Mouse (Mus musculus): ENCODE measurements at regions not wholly inside any gene's neighbourhood (a gene's known extent, or its start where the extent isn't known, plus 50 kb on each side); places are given as distances from the start of the nearest gene placed in this dataset.

DNA sequence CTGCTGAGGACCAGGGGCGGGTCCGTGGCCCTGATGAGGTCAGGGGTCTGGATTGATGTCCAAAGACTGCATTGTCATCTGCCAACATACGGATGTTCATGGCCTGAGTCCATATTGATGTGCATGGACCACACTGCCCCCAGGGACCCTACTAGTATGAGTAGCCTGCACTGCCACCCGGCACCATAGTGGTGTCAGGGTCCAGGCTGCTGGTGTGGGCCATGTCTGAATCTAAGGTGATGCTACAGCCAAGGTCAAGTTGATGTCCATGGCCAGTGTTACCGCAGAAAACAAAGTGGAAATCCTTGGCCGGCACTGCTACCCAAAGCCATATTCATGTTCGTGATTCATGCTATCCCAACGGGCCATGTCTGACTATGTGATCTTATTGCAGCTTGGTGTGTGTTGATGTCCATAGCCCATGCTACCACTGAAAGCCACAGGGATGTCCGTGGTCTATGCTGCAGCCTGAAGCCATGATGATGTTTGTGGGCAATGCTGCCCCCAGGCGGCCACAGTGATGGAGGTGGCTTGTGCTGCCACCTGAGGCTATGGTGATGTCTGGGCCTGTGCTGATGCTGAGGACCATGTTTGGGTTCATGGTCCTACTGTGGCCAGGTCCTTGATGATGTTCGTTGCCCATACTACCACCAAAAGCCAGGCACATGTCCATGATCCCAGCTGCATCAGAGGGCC is 130.5 kb downstream of the Iqub start:
- H3K36me3 ChIP-seq (replicated peaks), result no peaks in the 10 kb centered on the region
- TF ChIP-seq CTCF (IDR thresholded peaks at IDR 0.05; ENCODE audit: low read depth, low read length) (no peak; the same call in 1 of the 2 replicates), GATA1 (IDR thresholded peaks at IDR 0.05; ENCODE audit: borderline replicate concordance, low read length) (no peak), GATA2 (IDR thresholded peaks at IDR 0.05; ENCODE audit: borderline replicate concordance, low read depth, low read length) (no peak), POLR2AphosphoS5 (IDR thresholded peaks at IDR 0.05; ENCODE audit: insufficient replicate concordance, low read depth, low read length) (no peak), TAL1 (conservative IDR thresholded peaks at IDR 0.05; ENCODE audit: low read depth, low read length) (no peak)
- no peak for DNase-seq (ENCODE audit: low spot score)
- no peak overlapping the region for H3K4me3 ChIP-seq (ENCODE audit: low read depth, low read length)
- H3K4me1 ChIP-seq (ENCODE audit: insufficient read depth, low read depth, low read length), result no peaks in the 10 kb centered on the region
- H3K9me3 ChIP-seq (replicated peaks), result no peaks in the 10 kb centered on the region
- ATAC-seq (ENCODE audit: extremely low read depth, insufficient number of reproducible peaks, low FRiP score, poor library complexity, severe bottlenecking), result no peak
- H3K27me3 ChIP-seq (ENCODE audit: insufficient read depth, low read length), result no peaks in the 10 kb centered on the region

DNA sequence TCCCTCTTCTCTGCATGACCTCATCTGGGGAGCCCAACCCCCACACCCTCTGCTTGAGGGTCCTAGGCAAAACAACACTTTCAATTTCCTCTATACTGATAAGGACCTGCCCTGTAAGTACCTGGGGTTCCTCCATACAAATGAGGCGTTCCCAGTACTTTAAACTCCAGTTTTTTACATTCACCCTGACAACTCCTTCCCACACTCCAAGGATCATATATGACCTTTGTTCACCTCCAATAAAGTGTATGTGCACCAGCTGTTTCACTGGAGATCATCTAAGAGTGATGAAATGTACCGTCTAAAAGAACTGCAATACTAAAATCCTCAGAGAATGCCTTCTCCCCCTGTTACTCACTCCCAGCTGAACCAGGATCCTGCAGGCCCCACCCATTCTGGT is 135.0 kb downstream of the Iqub start:
- ATAC-seq (ENCODE audit: extremely low read depth, insufficient number of reproducible peaks, low FRiP score, poor library complexity, severe bottlenecking), result no peak
- no peaks in the 10 kb centered on the region for H3K4me1 ChIP-seq (ENCODE audit: insufficient read depth, low read depth, low read length)
- H3K4me3 ChIP-seq (ENCODE audit: low read depth, low read length), result no peak overlapping the region
- TF ChIP-seq TAL1 (conservative IDR thresholded peaks at IDR 0.05; ENCODE audit: low read depth, low read length) (no peak), GATA1 (IDR thresholded peaks at IDR 0.05; ENCODE audit: borderline replicate concordance, low read length) (no peak), GATA2 (IDR thresholded peaks at IDR 0.05; ENCODE audit: borderline replicate concordance, low read depth, low read length) (no peak), POLR2AphosphoS5 (IDR thresholded peaks at IDR 0.05; ENCODE audit: insufficient replicate concordance, low read depth, low read length) (no peak)
- no peaks in the 10 kb centered on the region for H3K9me3 ChIP-seq (replicated peaks)
- no peak for DNase-seq (ENCODE audit: low spot score)
- no peaks in the 10 kb centered on the region for H3K27me3 ChIP-seq (ENCODE audit: insufficient read depth, low read length)
- H3K36me3 ChIP-seq (replicated peaks), result no peaks in the 10 kb centered on the region

DNA sequence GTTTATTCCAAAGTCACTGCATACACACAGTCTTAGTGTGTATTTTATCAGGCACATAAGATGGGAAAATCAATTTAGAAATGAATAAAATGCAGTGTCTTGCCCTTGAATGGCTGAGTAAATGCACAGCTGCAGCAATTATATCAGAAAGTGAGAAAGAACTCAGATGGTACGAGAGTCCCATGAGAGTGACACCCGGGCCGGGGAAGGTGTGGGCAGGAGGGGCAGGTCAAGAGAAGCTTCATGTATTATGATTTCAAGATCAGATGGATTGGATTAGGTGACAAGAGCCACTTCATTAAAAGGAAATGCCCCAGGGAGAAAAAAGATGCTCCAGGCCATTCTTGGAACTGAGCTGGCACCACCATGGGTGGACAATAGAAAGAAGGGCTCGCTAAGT is 138.1 kb downstream of the Iqub start:
- no peak for TF ChIP-seq CTCF (IDR thresholded peaks at IDR 0.05; ENCODE audit: low read depth, low read length)
- TF ChIP-seq TAL1 (conservative IDR thresholded peaks at IDR 0.05; ENCODE audit: low read depth, low read length), result no peak
- TF ChIP-seq POLR2AphosphoS5 (IDR thresholded peaks at IDR 0.05; ENCODE audit: insufficient replicate concordance, low read depth, low read length), result no peak
- no peak for TF ChIP-seq GATA1 (IDR thresholded peaks at IDR 0.05; ENCODE audit: borderline replicate concordance, low read length)
- no peak for TF ChIP-seq GATA2 (IDR thresholded peaks at IDR 0.05; ENCODE audit: borderline replicate concordance, low read depth, low read length)
- Histone ChIP-seq H3K4me3 (ENCODE audit: low read depth, low read length) (no peak overlapping the region), H3K9me3 (replicated peaks) (no peaks in the 10 kb centered on the region), H3K27me3 (ENCODE audit: insufficient read depth, low read length) (no peaks in the 10 kb centered on the region), H3K36me3 (replicated peaks) (no peaks in the 10 kb centered on the region), H3K4me1 (ENCODE audit: insufficient read depth, low read depth, low read length) (no peaks in the 10 kb centered on the region)
- ATAC-seq (ENCODE audit: extremely low read depth, insufficient number of reproducible peaks, low FRiP score, poor library complexity, severe bottlenecking) (no peak), DNase-seq (ENCODE audit: low spot score) (no peak)

DNA sequence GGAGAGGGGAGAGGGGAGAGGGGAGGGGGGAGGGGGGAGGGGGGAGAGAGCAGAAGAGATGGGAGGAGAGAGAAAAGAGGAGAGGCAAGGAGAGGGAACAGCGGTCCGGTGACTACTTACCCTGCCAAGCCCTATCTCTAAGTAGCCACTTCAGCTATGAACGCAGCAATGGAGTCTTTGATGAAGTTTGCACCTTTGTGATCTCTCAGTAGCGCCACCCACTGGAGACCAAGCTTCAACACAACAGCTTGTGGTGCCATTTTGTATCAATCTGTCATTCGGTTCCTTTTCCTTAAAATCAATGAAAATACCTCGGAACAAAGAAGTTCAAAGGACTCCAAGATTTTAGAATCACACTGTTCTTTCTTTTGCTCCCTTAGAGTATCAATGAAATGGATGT is 141.7 kb downstream of the Iqub start:
- Histone ChIP-seq H3K4me1 (ENCODE audit: insufficient read depth, low read depth, low read length) (no peaks in the 10 kb centered on the region), H3K9me3 (replicated peaks) (no peaks in the 10 kb centered on the region), H3K4me3 (ENCODE audit: low read depth, low read length) (no peak overlapping the region), H3K27me3 (ENCODE audit: insufficient read depth, low read length) (no peaks in the 10 kb centered on the region), H3K36me3 (replicated peaks) (no peaks in the 10 kb centered on the region)
- DNase-seq (ENCODE audit: low spot score) (no peak), ATAC-seq (ENCODE audit: extremely low read depth, insufficient number of reproducible peaks, low FRiP score, poor library complexity, severe bottlenecking) (no peak)
- no peak for TF ChIP-seq GATA2 (IDR thresholded peaks at IDR 0.05; ENCODE audit: borderline replicate concordance, low read depth, low read length)

DNA sequence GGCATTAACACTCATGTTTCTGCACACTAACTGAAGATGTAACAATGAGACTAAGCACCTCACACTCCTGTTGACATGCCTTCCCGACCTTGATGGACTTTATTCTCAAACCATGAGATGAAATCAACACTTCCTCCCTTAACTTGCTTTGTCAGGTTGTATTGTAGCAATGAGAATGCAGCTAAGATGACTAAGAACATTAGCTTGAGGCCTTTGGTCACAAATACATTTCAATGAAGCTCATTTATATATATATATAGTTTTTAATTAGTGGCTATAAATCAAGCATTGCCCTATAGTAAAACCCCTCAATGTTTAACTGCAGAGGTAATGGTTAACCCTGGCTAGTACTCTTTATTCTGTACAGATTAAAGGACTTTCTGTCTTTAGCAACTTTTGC is 143.2 kb downstream of the Iqub start:
- H3K4me3 ChIP-seq (ENCODE audit: low read depth, low read length), result no peak overlapping the region
- ATAC-seq (ENCODE audit: extremely low read depth, insufficient number of reproducible peaks, low FRiP score, poor library complexity, severe bottlenecking) (no peak), DNase-seq (ENCODE audit: low spot score) (no peak)
- H3K36me3 ChIP-seq (replicated peaks), result no peaks in the 10 kb centered on the region
- no peak for TF ChIP-seq POLR2AphosphoS5 (IDR thresholded peaks at IDR 0.05; ENCODE audit: insufficient replicate concordance, low read depth, low read length)
- no peak for TF ChIP-seq CTCF (IDR thresholded peaks at IDR 0.05; ENCODE audit: low read depth, low read length)
- TF ChIP-seq GATA2 (IDR thresholded peaks at IDR 0.05; ENCODE audit: borderline replicate concordance, low read depth, low read length), result no peak
- no peak for TF ChIP-seq TAL1 (conservative IDR thresholded peaks at IDR 0.05; ENCODE audit: low read depth, low read length)
- TF ChIP-seq GATA1 (IDR thresholded peaks at IDR 0.05; ENCODE audit: borderline replicate concordance, low read length), result no peak
- H3K9me3 ChIP-seq (replicated peaks), result no peaks in the 10 kb centered on the region
- no peaks in the 10 kb centered on the region for H3K27me3 ChIP-seq (ENCODE audit: insufficient read depth, low read length)
- no peaks in the 10 kb centered on the region for H3K4me1 ChIP-seq (ENCODE audit: insufficient read depth, low read depth, low read length)

DNA sequence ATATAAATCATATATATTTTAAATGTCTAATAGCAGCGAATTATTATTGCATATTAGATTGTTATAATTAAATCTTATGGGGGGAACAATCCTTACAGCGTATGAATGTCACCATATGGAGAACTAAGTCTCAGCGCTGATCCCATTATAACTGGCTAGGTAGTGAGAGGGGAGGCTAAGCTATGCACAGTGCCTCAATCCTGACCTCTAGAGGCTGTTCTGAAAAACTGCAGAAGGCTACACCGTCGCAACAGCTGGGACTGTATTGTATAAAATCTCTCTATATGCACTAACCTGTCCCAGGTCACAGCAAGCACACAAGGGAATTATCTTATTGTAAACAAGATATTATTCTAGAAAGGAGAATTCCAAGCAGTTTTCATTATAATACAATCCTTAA is 164.0 kb downstream of the Iqub start:
- 0 out of 2 replicates have a peak, but pooled peaks have one; percentile 45 for ATAC-seq (ENCODE audit: extremely low read depth, insufficient number of reproducible peaks, low FRiP score, poor library complexity, severe bottlenecking)
- Histone ChIP-seq H3K4me1 (ENCODE audit: insufficient read depth, low read depth, low read length) (no peaks in the 10 kb centered on the region), H3K9me3 (replicated peaks) (no peaks in the 10 kb centered on the region), H3K4me3 (ENCODE audit: low read depth, low read length) (no peak overlapping the region), H3K36me3 (replicated peaks) (no peaks in the 10 kb centered on the region), H3K27me3 (ENCODE audit: insufficient read depth, low read length) (no peaks in the 10 kb centered on the region)
- TF ChIP-seq TAL1 (conservative IDR thresholded peaks at IDR 0.05; ENCODE audit: low read depth, low read length), result no peak
- TF ChIP-seq CTCF (IDR thresholded peaks at IDR 0.05; ENCODE audit: low read depth, low read length), result peak; percentile 53
- DNase-seq (ENCODE audit: low spot score), result peak; percentile 5
